Comparison of ENCODE assay signal across 20 mouse cellular contexts in the genomic region with DNA sequence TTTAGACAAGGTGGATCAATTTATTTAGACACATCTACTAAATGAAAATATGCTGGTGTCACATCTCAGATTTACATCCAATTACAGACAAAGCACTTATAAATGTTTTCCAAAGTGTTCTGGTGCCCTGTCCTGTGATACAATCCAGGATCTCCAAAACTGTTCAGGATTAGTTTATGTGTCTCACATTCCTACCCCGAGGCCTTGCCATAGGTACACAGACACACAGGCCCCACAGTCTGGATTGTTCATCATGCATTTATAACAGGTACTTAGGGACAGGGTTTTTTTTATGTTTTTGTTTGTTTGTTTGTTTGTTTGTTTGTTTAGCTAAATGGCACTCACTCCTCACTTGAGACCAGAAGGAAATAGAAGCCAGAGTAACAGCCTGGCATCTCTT.
A peak's percentile ranks its signal among the peaks of the same experiment; 100 is the strongest.
DNase-seq lines count a peak whose midpoint lies in the region; ATAC-seq and TF ChIP-seq lines count a peak whose summit lies in the region.
"Had no signal": no experiment of that assay in that cellular context is flagged by ENCODE, and none has a peak within 500 bp of the region (broad histone marks: within the 10 kb centered on the region; RNA-seq: fewer than 3 reads in every experiment).

No protein-coding gene starts in this region.

- no peak overlapping the region for H3K4me3 ChIP-seq in hindbrain, embryonic 11.5 days (ENCODE audit: low read depth, low read length)
- H3K4me3 ChIP-seq in hindbrain, embryonic 14.5 days (replicated peaks; ENCODE audit: low read length): no peak overlapping the region
- H3K4me3 ChIP-seq in midbrain, embryonic 14.5 days (replicated peaks; ENCODE audit: low read depth, low read length): no peak overlapping the region
- no peak overlapping the region for H3K4me3 ChIP-seq in midbrain, postnatal 0 days (ENCODE audit: low read depth, low read length)
- no peak overlapping the region for H3K4me3 ChIP-seq in embryonic facial prominence, embryonic 13.5 days
- H3K4me3 ChIP-seq in limb, embryonic 12.5 days (replicated peaks): no peak overlapping the region
- no peak overlapping the region for H3K4me3 ChIP-seq in kidney, embryonic 16.5 days (ENCODE audit: low read length)
- H3K4me3 ChIP-seq: heart, embryonic 10.5 days; heart, embryonic 15.5 days had no signal

- H3K36me3 ChIP-seq in hindbrain, embryonic 11.5 days (ENCODE audit: control insufficient read depth, insufficient read depth, low read length): no peaks in the 10 kb centered on the region
- H3K36me3 ChIP-seq in hindbrain, embryonic 14.5 days (replicated peaks; ENCODE audit: control insufficient read depth, insufficient read depth): no peaks in the 10 kb centered on the region
- no peaks in the 10 kb centered on the region for H3K36me3 ChIP-seq in midbrain, embryonic 14.5 days (ENCODE audit: control insufficient read depth, insufficient read depth, low read length)
- no peaks in the 10 kb centered on the region for H3K36me3 ChIP-seq in midbrain, postnatal 0 days (ENCODE audit: insufficient read depth, low read length)
- no peaks in the 10 kb centered on the region for H3K36me3 ChIP-seq in embryonic facial prominence, embryonic 13.5 days
- H3K36me3 ChIP-seq in limb, embryonic 12.5 days: no peaks in the 10 kb centered on the region
- no peaks in the 10 kb centered on the region for H3K36me3 ChIP-seq in kidney, embryonic 16.5 days (ENCODE audit: insufficient read depth, low read length)
- H3K36me3 ChIP-seq: heart, embryonic 10.5 days; heart, embryonic 15.5 days had no signal

- ATAC-seq in hindbrain, embryonic 11.5 days (ENCODE audit: low FRiP score): peak; percentile 46; the same call in 1 of the 2 replicates
- ATAC-seq in hindbrain, embryonic 14.5 days (ENCODE audit: low FRiP score): no peak
- no peak for ATAC-seq in midbrain, embryonic 14.5 days (ENCODE audit: low FRiP score, low TSS enrichment)
- ATAC-seq in midbrain, postnatal 0 days (ENCODE audit: low FRiP score): no peak
- ATAC-seq in embryonic facial prominence, embryonic 13.5 days (ENCODE audit: insufficient number of reproducible peaks, insufficient read depth, low FRiP score, low TSS enrichment, low read depth): no peak
- no peak for ATAC-seq in limb, embryonic 12.5 days (ENCODE audit: insufficient number of reproducible peaks, insufficient read depth, low FRiP score, low TSS enrichment, low read depth)
- ATAC-seq in kidney, embryonic 16.5 days (ENCODE audit: low FRiP score, low TSS enrichment): no peak
- ATAC-seq: activated CD4-positive, CD25-positive, alpha-beta regulatory T cell, adult 4 months; forebrain, embryonic 14.5 days; hindbrain, postnatal 0 days; Patski had no signal

- DNase-seq in hindbrain, embryonic 11.5 days (ENCODE audit: low spot score): no peak
- DNase-seq in hindbrain, embryonic 14.5 days (ENCODE audit: low spot score): no peak
- peak; percentile 19 for DNase-seq in midbrain, embryonic 14.5 days
- no peak for DNase-seq in midbrain, postnatal 0 days (ENCODE audit: low spot score)
- DNase-seq in gastrocnemius, postnatal 14 days: no peak
- DNase-seq: adrenal gland, postnatal 14 days; cerebellum, adult 18-20 months; cerebellum, adult 9-11 months; cerebellum, postnatal 36 days; heart, adult 18-20 months; heart, postnatal 14 days had no signal

- intact Hi-C loops in gastrocnemius, postnatal 14 days (cut with DNase I; ENCODE audit: low total_unique reads): no loop called here

- WGBS in hindbrain, embryonic 11.5 days: 66% methylated on average over 1 of the region's 1 CpGs
- WGBS in hindbrain, embryonic 14.5 days: 55% methylated on average over 1 of the region's 1 CpGs
- 27% methylated on average over 1 of the region's 1 CpGs for WGBS in midbrain, embryonic 14.5 days
- WGBS in midbrain, postnatal 0 days: 46% methylated on average over 1 of the region's 1 CpGs
- 22% methylated on average over 1 of the region's 1 CpGs for WGBS in embryonic facial prominence, embryonic 13.5 days
- WGBS in limb, embryonic 12.5 days: 3% methylated on average over 1 of the region's 1 CpGs
- 87% methylated on average over 1 of the region's 1 CpGs for WGBS in kidney, embryonic 16.5 days

- H3K27me3 ChIP-seq in hindbrain, embryonic 11.5 days (ENCODE audit: control insufficient read depth, insufficient read depth, low read length): no peaks in the 10 kb centered on the region
- no peaks in the 10 kb centered on the region for H3K27me3 ChIP-seq in hindbrain, embryonic 14.5 days (ENCODE audit: control insufficient read depth, insufficient read depth, low read length)
- H3K27me3 ChIP-seq in midbrain, embryonic 14.5 days (ENCODE audit: control insufficient read depth, insufficient read depth, low read length): peaks cover 29% of the 10 kb centered on the region
- no peaks in the 10 kb centered on the region for H3K27me3 ChIP-seq in midbrain, postnatal 0 days (ENCODE audit: insufficient read depth, low read length)
- H3K27me3 ChIP-seq in embryonic facial prominence, embryonic 13.5 days: no peaks in the 10 kb centered on the region
- H3K27me3 ChIP-seq in limb, embryonic 12.5 days: no peaks in the 10 kb centered on the region
- no peaks in the 10 kb centered on the region for H3K27me3 ChIP-seq in kidney, embryonic 16.5 days (ENCODE audit: insufficient read depth, low read length)
- H3K27me3 ChIP-seq: heart, embryonic 15.5 days; Patski had no signal

- H3K9me3 ChIP-seq in hindbrain, embryonic 11.5 days (ENCODE audit: control insufficient read depth, low read length): no peaks in the 10 kb centered on the region
- H3K9me3 ChIP-seq in hindbrain, embryonic 14.5 days (ENCODE audit: control insufficient read depth, low read length): no peaks in the 10 kb centered on the region
- H3K9me3 ChIP-seq in midbrain, embryonic 14.5 days (ENCODE audit: control insufficient read depth, low read length): no peaks in the 10 kb centered on the region
- no peaks in the 10 kb centered on the region for H3K9me3 ChIP-seq in midbrain, postnatal 0 days (ENCODE audit: low read length)
- no peaks in the 10 kb centered on the region for H3K9me3 ChIP-seq in embryonic facial prominence, embryonic 13.5 days
- no peaks in the 10 kb centered on the region for H3K9me3 ChIP-seq in limb, embryonic 12.5 days
- no peaks in the 10 kb centered on the region for H3K9me3 ChIP-seq in kidney, embryonic 16.5 days (ENCODE audit: low read length)
- H3K9me3 ChIP-seq: heart, embryonic 10.5 days; heart, embryonic 15.5 days had no signal

- H3K4me2 ChIP-seq in hindbrain, embryonic 11.5 days (replicated peaks; ENCODE audit: low read depth, low read length): no peak overlapping the region
- no peak overlapping the region for H3K4me2 ChIP-seq in hindbrain, embryonic 14.5 days (replicated peaks)
- no peak overlapping the region for H3K4me2 ChIP-seq in midbrain, embryonic 14.5 days (ENCODE audit: low read length)
- no peak overlapping the region for H3K4me2 ChIP-seq in midbrain, postnatal 0 days (ENCODE audit: low read depth, low read length, poor library complexity, severe bottlenecking)
- H3K4me2 ChIP-seq in embryonic facial prominence, embryonic 13.5 days: no peak overlapping the region
- H3K4me2 ChIP-seq in limb, embryonic 12.5 days: no peak overlapping the region
- no peak overlapping the region for H3K4me2 ChIP-seq in kidney, embryonic 16.5 days (replicated peaks; ENCODE audit: low read depth, low read length)
- H3K4me2 ChIP-seq: heart, embryonic 15.5 days had no signal

- H3K9ac ChIP-seq in hindbrain, embryonic 11.5 days (ENCODE audit: low read depth, low read length): no peak overlapping the region
- H3K9ac ChIP-seq in hindbrain, embryonic 14.5 days: no peak overlapping the region
- no peak overlapping the region for H3K9ac ChIP-seq in midbrain, embryonic 14.5 days (replicated peaks; ENCODE audit: low read length)
- no peak overlapping the region for H3K9ac ChIP-seq in midbrain, postnatal 0 days (replicated peaks; ENCODE audit: low read length, poor library complexity, severe bottlenecking)
- no peak overlapping the region for H3K9ac ChIP-seq in embryonic facial prominence, embryonic 13.5 days
- H3K9ac ChIP-seq in limb, embryonic 12.5 days (replicated peaks): no peak overlapping the region
- H3K9ac ChIP-seq in kidney, embryonic 16.5 days (replicated peaks; ENCODE audit: low read length): no peak overlapping the region
- H3K9ac ChIP-seq: heart, embryonic 15.5 days had no signal

- H3K4me1 ChIP-seq in hindbrain, embryonic 11.5 days (replicated peaks; ENCODE audit: control insufficient read depth, insufficient read depth, low read length): no peaks in the 10 kb centered on the region
- 0 out of 2 replicates have a peak, but pooled peaks cover 5% of the 10 kb centered on the region for H3K4me1 ChIP-seq in hindbrain, embryonic 14.5 days (replicated peaks; ENCODE audit: control insufficient read depth, insufficient read depth, low read length)
- H3K4me1 ChIP-seq in midbrain, embryonic 14.5 days (ENCODE audit: control insufficient read depth, insufficient read depth, low read length): no peaks in the 10 kb centered on the region
- no peaks in the 10 kb centered on the region for H3K4me1 ChIP-seq in midbrain, postnatal 0 days (ENCODE audit: insufficient read depth, low read length)
- peaks cover 21% of the 10 kb centered on the region for H3K4me1 ChIP-seq in embryonic facial prominence, embryonic 13.5 days
- peaks cover 11% of the 10 kb centered on the region for H3K4me1 ChIP-seq in limb, embryonic 12.5 days (replicated peaks)
- no peaks in the 10 kb centered on the region; the same call in 1 of the 2 replicates for H3K4me1 ChIP-seq in kidney, embryonic 16.5 days (ENCODE audit: insufficient read depth, low read length)

- no peak overlapping the region for H3K27ac ChIP-seq in hindbrain, embryonic 11.5 days (ENCODE audit: low read depth, low read length)
- H3K27ac ChIP-seq in hindbrain, embryonic 14.5 days: no peak overlapping the region
- H3K27ac ChIP-seq in midbrain, embryonic 14.5 days (replicated peaks; ENCODE audit: low read depth, low read length): no peak overlapping the region
- H3K27ac ChIP-seq in midbrain, postnatal 0 days (ENCODE audit: low read depth, low read length): no peak overlapping the region
- peak overlapping the region; percentile 35; the same call in 1 of the 2 replicates for H3K27ac ChIP-seq in embryonic facial prominence, embryonic 13.5 days
- peak overlapping the region; percentile 46; the same call in 1 of the 2 replicates for H3K27ac ChIP-seq in limb, embryonic 12.5 days
- no peak overlapping the region for H3K27ac ChIP-seq in kidney, embryonic 16.5 days (ENCODE audit: low read length)
- H3K27ac ChIP-seq: heart, embryonic 10.5 days; heart, embryonic 15.5 days; hindbrain, postnatal 0 days had no signal

- no peak for TF ChIP-seq CTCF in midbrain, postnatal 0 days (IDR thresholded peaks at IDR 0.05)

Comparison
In these comparisons a context has a peak if more than half of its experiments do, and no peak if none do; other contexts are left out.
1. H3K27ac ChIP-seq: peak in embryonic facial prominence, embryonic 13.5 days (single experiment) and limb, embryonic 12.5 days (single experiment); none in hindbrain, embryonic 11.5 days (single experiment), hindbrain, embryonic 14.5 days (single experiment), midbrain, embryonic 14.5 days (single experiment), midbrain, postnatal 0 days (single experiment) and kidney, embryonic 16.5 days (single experiment).